Mouse (Mus musculus) limb, embryonic 14.5 days (tissue): Measurements from ENCODE around the gene Trmt44. TPM values are rescaled to one million over a fixed set of nuclear protein-coding genes. Genes with fewer than 3 reads are reported as not detected.

Experiments
- ATAC-seq: fragments of 200-750 bp; cut with Nextera tagmentation; 2 replicates; pipeline ENCODE4 v1.8.0; 2017; ENCODE audit warnings: low read depth, moderate number of reproducible peaks, moderate TSS enrichment; ENCODE audit not compliant: low FRiP score
- DNase-seq: peaks from one replicate; pipeline ENCODE4 v3.0.0-alpha.2; 2015; ENCODE audit warnings: low spot score
- H3K27ac ChIP-seq: fragments of 300-500 bp; sonication (generic); replicated peaks from 2 replicates; pipeline ENCODE4 v1.5.1; 2014; ENCODE audit warnings: low read depth, mild to moderate bottlenecking, low read length, moderate library complexity, mixed read lengths
- H3K27me3 ChIP-seq: fragments of 300-500 bp; sonication (generic); 2 replicates; pipeline ENCODE4 v1.6.1; 2014; ENCODE audit warnings: low read length, mixed read lengths; ENCODE audit not compliant: control insufficient read depth, insufficient read depth
- H3K36me3 ChIP-seq: fragments of 300-500 bp; sonication (generic); 2 replicates; pipeline ENCODE4 v1.6.1; 2014; ENCODE audit warnings: mild to moderate bottlenecking, low read length, moderate library complexity, mixed read lengths; ENCODE audit not compliant: control insufficient read depth, insufficient read depth
- H3K4me1 ChIP-seq: fragments of 300-500 bp; sonication (generic); 2 replicates; pipeline ENCODE4 v1.6.1; 2014; ENCODE audit warnings: antibody characterized with exemption, low read length, mixed read lengths; ENCODE audit not compliant: control insufficient read depth, insufficient read depth
- H3K4me2 ChIP-seq: fragments of 300-500 bp; sonication (generic); replicated peaks from 2 replicates; pipeline ENCODE4 v1.6.1; 2014; ENCODE audit warnings: low read depth, mild to moderate bottlenecking, low read length, moderate library complexity; ENCODE audit not compliant: severe bottlenecking
- H3K4me3 ChIP-seq: fragments of 300-500 bp; sonication (generic); replicated peaks from 2 replicates; pipeline ENCODE4 v1.5.1; 2014; ENCODE audit warnings: low read length
- H3K9ac ChIP-seq: fragments of 300-500 bp; sonication (generic); 2 replicates; pipeline ENCODE4 v1.6.1; 2014; ENCODE audit warnings: mild to moderate bottlenecking, low read depth, low read length, moderate library complexity; ENCODE audit not compliant: severe bottlenecking
- H3K9me3 ChIP-seq: fragments of 300-500 bp; sonication (generic); 2 replicates; pipeline ENCODE4 v1.6.1; 2016; ENCODE audit warnings: low read length; ENCODE audit not compliant: control insufficient read depth
- POLR2A ChIP-seq: fragments of 200-500 bp; IDR thresholded peaks from 2 replicates; pipeline ENCODE4 v1.8.0; 2012; ENCODE audit warnings: inconsistent platforms, mild to moderate bottlenecking, moderate library complexity, borderline replicate concordance; ENCODE audit not compliant: insufficient read depth, insufficient read length; ENCODE audit errors: extremely low read depth
- WGBS: fragments of 180-500 bp; shearing (Covaris S2); extraction: QIAGEN DNeasy Blood & Tissue Kit; methylation state at CpG from one replicate; pipeline ENCODE4 v1.1.7; 2014; 5-methylcytosine and 5-hydroxymethylcytosine counted together
- polyA plus RNA-seq, 2 experiments: library from polyadenylated mRNA; depleted of rRNA in 1 of 2; stranded (reverse) in 1 of 2; unstranded in 1 of 2; fragments of >200 nt; fragmentation: Nextera tagmentation in 1 of 2; extraction: Ambion mirVana in 1 of 2; gene quantifications; 2 replicates each; pipeline versions ENCODE4 v1.2.1 to v1.2.3; 2012 to 2014

The Trmt44 gene
- polyA plus RNA-seq, 2 experiments: 7.6 to 8.3 TPM

- H3K27ac ChIP-seq: peak overlapping the region; percentile 27; the same call in 1 of the 2 replicates
- H3K27me3 ChIP-seq: no peaks in the 10 kb centered on the region
- ATAC-seq (no peak), DNase-seq (peak; percentile 59)
- no peak overlapping the region for H3K4me3 ChIP-seq
- 80% methylated on average over 11 of the region's 11 CpGs for WGBS
- TF ChIP-seq POLR2A: no peak
- no peaks in the 10 kb centered on the region for H3K9me3 ChIP-seq
- H3K36me3 ChIP-seq: 0 out of 2 replicates have a peak, but pooled peaks cover 2% of the 10 kb centered on the region
- H3K4me1 ChIP-seq: peaks cover 35% of the 10 kb centered on the region
- H3K4me2 ChIP-seq: no peak overlapping the region
- no peak overlapping the region for H3K9ac ChIP-seq
Measured at GRCm38 (mm10) chr5:35611900-35612299, 37.0 kb upstream of the Trmt44 start.

DNA sequence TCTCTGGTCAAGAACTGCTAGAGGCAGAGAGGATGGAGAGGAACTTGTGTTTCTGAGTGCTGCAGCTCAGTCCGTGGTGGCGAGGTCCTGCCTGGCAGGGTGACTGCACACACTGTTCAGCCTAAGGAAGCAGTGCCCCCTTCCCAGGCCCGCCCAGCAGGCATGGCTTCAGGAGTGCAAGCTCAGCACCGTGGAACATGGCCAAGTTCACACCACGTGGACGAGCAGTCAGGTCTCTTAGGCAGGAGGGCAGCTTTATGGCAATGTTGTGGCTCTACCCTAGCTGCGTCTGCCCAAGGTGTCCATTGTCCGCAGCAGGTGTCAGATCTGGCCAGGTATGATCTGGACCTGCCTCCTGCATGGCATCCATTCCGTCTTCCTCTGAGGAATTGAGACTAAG is 36.3 kb upstream of the Trmt44 start:
- H3K36me3 ChIP-seq: 0 out of 2 replicates have a peak, but pooled peaks cover 2% of the 10 kb centered on the region
- no peak overlapping the region for H3K27ac ChIP-seq
- TF ChIP-seq POLR2A: no peak
- H3K4me3 ChIP-seq: no peak overlapping the region
- 68% methylated on average over 9 of the region's 9 CpGs for WGBS
- peaks cover 32% of the 10 kb centered on the region for H3K4me1 ChIP-seq
- H3K9ac ChIP-seq: no peak overlapping the region
- H3K9me3 ChIP-seq: no peaks in the 10 kb centered on the region
- DNase-seq (no peak), ATAC-seq (no peak)
- no peaks in the 10 kb centered on the region for H3K27me3 ChIP-seq
- H3K4me2 ChIP-seq: no peak overlapping the region

DNA sequence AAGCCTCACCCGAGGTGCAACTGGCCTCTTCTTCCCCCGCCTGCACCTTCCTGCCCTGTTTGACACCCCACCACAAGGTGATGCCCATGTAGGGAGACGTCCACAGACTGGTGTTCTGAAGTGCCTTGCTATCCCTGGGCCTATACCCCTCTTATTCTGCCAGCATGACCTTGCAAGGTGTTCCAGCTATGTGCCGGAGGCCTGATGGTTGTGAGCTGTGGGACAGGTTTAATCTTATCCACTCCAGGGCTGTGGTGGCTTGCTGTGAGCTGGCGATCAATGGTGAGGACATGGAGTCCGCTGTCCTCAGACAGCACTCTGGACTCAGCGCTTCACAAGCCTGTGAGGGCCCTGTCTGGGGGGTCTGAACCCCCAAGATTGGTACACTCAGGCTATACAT is 35.5 kb upstream of the Trmt44 start:
- Histone ChIP-seq H3K27me3 (no peaks in the 10 kb centered on the region), H3K4me1 (peaks cover 32% of the 10 kb centered on the region), H3K9ac (no peak overlapping the region), H3K36me3 (0 out of 2 replicates have a peak, but pooled peaks cover 6% of the 10 kb centered on the region), H3K4me2 (no peak overlapping the region), H3K9me3 (no peaks in the 10 kb centered on the region), H3K4me3 (no peak overlapping the region), H3K27ac (peak overlapping the region; percentile 71)
- WGBS: 89% methylated on average over 7 of the region's 7 CpGs
- ATAC-seq: no peak
- no peak for TF ChIP-seq POLR2A
- DNase-seq: no peak

DNA sequence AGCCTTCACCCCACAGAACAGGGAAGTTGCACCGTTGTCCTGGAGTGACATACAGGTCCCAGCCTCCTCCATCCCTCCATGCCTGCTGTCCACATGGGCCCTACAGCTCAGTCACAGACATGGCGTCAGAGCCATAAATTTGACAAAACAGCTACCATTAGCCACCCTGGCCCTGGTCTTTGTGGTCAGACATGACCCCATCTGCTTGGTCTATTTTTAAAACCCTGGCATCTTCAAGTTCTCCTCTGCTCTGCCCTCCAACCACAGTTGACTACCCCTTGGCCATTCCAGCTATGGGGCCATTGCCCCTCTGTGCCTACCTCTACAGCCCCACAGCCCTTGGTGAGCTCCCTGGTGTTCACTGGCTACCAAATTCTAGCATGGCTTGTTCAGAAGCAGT is 35.1 kb upstream of the Trmt44 start:
- Histone ChIP-seq H3K4me1 (peaks cover 32% of the 10 kb centered on the region), H3K4me2 (no peak overlapping the region), H3K27ac (peak overlapping the region; percentile 71), H3K36me3 (peaks cover 9% of the 10 kb centered on the region; the same call in 1 of the 2 replicates), H3K9ac (no peak overlapping the region), H3K4me3 (no peak overlapping the region), H3K9me3 (no peaks in the 10 kb centered on the region), H3K27me3 (no peaks in the 10 kb centered on the region)
- TF ChIP-seq POLR2A: no peak
- ATAC-seq: no peak
- WGBS: 69% methylated on average over 2 of the region's 2 CpGs
- no peak for DNase-seq

- 21% methylated on average over 12 of the region's 12 CpGs for WGBS
- Histone ChIP-seq H3K4me3 (no peak overlapping the region), H3K9ac (no peak overlapping the region), H3K27me3 (no peaks in the 10 kb centered on the region), H3K9me3 (no peaks in the 10 kb centered on the region), H3K4me2 (no peak overlapping the region), H3K27ac (peak overlapping the region; percentile 77), H3K4me1 (peaks cover 32% of the 10 kb centered on the region), H3K36me3 (peaks cover 13% of the 10 kb centered on the region; the same call in 1 of the 2 replicates)
- DNase-seq (peak; percentile 92), ATAC-seq (peak; percentile 94)
- TF ChIP-seq POLR2A: no peak
Measured at GRCm38 (mm10) chr5:35609381-35609780, 34.5 kb upstream of the Trmt44 start.

DNA sequence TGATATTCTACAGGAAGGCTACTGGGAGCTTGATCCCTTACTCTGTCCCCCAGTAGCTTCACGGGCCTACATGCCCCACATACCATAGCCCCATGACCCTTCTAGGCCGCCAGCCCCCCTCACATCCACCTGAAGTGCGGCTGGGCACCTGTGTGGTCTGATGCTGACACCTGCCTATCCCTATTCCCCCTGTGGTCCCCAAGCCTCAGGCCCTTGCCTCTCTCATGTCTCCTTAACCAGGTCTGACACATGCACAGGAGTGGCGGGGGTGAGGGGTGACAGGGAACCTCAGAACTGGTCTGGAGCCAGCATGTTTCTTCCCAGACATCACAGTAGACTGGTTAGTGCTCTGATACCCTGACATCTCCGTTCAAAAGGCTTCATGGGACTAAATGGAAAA is 33.7 kb upstream of the Trmt44 start:
- H3K36me3 ChIP-seq: peaks cover 13% of the 10 kb centered on the region; the same call in 1 of the 2 replicates
- peaks cover 32% of the 10 kb centered on the region for H3K4me1 ChIP-seq
- 70% methylated on average over 5 of the region's 5 CpGs for WGBS
- peak overlapping the region; percentile 16; the same call in 1 of the 2 replicates for H3K9ac ChIP-seq
- no peak for TF ChIP-seq POLR2A
- H3K4me3 ChIP-seq: no peak overlapping the region
- no peak overlapping the region for H3K4me2 ChIP-seq
- DNase-seq: no peak
- H3K9me3 ChIP-seq: no peaks in the 10 kb centered on the region
- ATAC-seq: no peak
- peak overlapping the region; percentile 77 for H3K27ac ChIP-seq
- H3K27me3 ChIP-seq: no peaks in the 10 kb centered on the region
